Mouse (Mus musculus): Measurements from ENCODE around the gene Eaf1. TPM values are rescaled to one million over a fixed set of nuclear protein-coding genes. Genes with fewer than 3 reads are reported as not detected.
"Not testable (repeated sequence)": the region's sequence is repeated elsewhere in the genome, so short reads cannot be mapped to it uniquely, and the experiment has no call there.

The Eaf1 gene
- polyA plus RNA-seq (2015; fragmentation: Nextera tagmentation; extraction: Ambion mirVana), result 10.1 and 13.6 TPM in 2 replicates

DNA sequence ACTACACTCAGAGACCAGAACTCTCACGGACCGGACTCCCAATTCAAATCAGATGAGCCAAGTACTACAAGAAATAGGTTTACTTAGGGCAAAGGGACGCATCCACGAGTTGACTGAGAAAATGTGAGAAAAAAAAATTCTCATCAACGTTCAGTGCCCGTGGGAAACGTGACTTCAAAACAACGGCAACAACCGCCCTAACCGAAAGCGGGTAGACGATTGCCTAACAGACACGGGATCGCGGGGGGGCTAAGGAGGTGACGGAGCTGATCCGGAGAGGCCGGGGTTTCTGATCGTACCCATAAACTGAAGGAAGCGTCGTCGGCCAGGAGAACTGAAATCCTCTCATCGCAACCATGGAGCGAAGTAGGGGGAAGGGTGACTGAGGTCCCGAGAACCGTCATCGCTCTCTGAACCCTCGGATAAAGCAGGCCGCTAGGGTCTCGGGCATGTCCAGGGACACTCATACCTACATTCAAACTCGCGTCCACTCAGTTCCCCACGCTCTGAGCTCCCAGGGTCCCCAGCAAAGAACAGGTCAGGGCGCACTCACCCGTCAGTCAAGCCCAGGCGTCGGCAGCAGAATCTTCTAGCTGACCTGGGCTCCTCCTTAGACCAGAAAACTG, at the start of gene Eaf1:
Eaf1 (plus strand) TSS at position 51 of the 626 bp plus-strand sequence.
- Histone ChIP-seq H3K27ac (peak within 1 kb of the TSS; percentile 91), H3K4me1 (replicated peaks) (peaks cover 41% of the 10 kb centered on the region), H3K4me3 (peak within 1 kb of the TSS; percentile 89), H3K36me3 (peaks cover 32% of the 10 kb centered on the region), H3K9me3 (replicated peaks) (no peaks in the 10 kb centered on the region), H3K27me3 (no peaks in the 10 kb centered on the region), H3K9ac (peak within 1 kb of the TSS; percentile 96), H3K4me2 (peak within 1 kb of the TSS; percentile 75)
- under 1% methylated on average over 37 of the region's 37 CpGs for WGBS
- peak; percentile 50 for ATAC-seq (replicated peaks; ENCODE audit: insufficient number of reproducible peaks, insufficient read depth, low FRiP score, low read depth)

DNA sequence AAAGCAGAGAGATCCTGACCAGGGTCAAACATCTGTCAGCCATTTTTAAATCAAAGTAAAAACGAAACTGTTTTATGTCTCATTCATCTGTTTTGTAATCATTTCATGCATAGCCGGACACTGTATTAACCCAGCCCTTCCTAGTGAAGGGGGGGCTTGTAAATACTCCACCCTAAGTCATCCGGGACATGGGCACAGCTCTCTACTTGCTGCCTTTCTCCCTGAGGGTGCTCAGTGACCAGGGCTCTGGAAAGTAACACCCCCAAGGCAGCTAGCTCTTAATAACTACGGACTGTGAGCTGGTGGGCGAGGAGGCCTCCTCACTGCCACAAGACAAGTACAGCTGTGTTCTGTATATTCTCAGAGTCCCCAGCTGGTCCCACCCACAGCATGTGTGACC, 45.2 kb upstream of the Eaf1 start:
- Histone ChIP-seq H3K4me2 (no peak overlapping the region), H3K4me3 (no peak overlapping the region), H3K36me3 (no peaks in the 10 kb centered on the region), H3K27me3 (no peaks in the 10 kb centered on the region), H3K9me3 (replicated peaks) (no peaks in the 10 kb centered on the region), H3K27ac (0 out of 2 replicates have a peak overlapping the region, but pooled peaks have one; percentile 32), H3K9ac (no peak overlapping the region), H3K4me1 (replicated peaks) (no peaks in the 10 kb centered on the region; the same call in 1 of the 2 replicates)
- ATAC-seq (replicated peaks; ENCODE audit: insufficient number of reproducible peaks, insufficient read depth, low FRiP score, low read depth), result no peak
- 67% methylated on average over 5 of the region's 5 CpGs for WGBS

DNA sequence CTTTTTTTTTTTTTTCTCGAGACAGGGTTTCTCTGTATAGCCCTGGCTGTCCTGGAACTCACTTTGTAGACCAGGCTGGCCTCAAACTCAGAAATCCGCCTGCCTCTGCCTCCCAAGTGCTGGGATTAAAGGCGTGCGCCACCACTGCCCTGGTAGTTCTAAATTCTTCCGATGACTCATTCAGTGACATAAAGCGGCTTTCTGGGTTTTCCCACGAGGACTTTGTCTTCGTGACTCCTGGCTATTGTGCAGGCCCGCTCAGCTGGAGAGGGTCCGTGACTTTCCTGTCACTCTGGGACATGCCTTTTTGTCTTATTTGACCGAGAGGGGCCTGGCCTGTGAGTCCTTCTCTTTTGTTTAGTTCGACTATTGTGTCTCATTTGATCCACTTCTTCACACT, 40.3 kb upstream of the Eaf1 start:
- not testable (repeated sequence) for H3K9me3 ChIP-seq (replicated peaks); H3K4me3 ChIP-seq; H3K4me1 ChIP-seq (replicated peaks); H3K27ac ChIP-seq; H3K27me3 ChIP-seq; H3K9ac ChIP-seq; H3K4me2 ChIP-seq; H3K36me3 ChIP-seq; ATAC-seq (replicated peaks; ENCODE audit: insufficient number of reproducible peaks, insufficient read depth, low FRiP score, low read depth)
- WGBS, result 80% methylated on average over 12 of the region's 12 CpGs

DNA sequence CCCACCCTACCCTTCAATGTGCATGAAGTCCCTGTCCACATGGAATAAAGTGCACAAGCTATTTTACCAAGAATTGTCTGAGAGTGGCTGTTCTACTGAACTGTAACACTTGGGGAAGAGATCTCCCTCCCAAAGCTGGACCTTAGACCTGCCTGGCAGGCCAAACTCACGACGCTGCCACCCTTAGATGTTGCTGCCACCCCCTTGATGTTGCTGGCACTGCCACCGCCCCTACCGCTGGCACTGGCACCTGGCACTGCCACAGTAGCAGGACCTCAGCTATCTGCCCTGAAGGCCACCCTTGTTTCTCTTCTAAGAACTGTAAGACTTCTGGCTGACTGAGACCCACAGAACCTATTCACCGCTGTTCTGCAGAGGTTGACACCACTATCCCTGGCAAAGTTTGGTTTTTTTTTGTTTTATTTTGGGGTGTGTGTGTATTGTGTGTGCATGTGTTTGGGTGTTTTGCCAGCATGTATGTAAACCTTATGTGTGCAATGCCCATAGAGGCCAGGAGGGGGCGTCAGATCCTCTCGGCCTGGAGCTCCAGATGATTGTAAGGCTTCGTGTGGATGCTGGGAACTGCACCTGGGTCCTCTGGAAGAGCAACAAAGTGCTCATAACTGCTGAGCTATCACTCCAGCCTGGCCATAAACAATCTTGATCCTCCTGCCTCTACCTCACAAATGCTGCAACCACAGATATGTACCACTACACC, 39.2 kb upstream of the Eaf1 start:
- WGBS, result 83% methylated on average over 8 of the region's 8 CpGs

DNA sequence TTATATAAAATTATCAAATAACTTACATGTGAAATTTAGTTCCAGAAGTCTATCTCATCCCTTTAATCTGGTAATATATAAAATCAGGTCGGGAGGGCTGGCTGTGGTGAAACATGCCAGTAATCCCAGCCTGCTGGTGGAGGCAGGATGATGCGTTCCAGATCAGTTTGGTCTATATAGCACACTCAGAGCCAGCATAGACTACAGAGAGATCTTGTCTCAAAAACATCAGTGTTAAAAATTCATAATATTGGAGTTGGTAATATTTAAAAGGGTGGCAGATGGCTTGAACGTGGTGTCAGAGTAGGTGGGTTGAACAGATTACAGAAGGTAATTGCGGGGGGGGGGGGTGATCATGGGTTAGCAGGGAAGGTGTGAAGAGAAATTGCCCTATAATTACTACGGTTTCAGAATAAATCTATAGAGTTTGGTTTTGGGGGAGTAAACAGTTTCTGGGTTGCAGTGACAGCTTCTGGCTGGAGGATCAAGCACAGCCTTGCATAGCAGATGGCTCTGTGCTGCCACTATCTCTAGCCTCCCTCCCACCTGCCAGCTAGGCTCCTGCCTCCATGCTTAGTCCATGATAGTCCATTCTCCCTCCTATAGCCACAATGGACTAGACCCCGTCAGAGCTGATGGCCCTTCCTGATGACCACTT, 38.0 kb upstream of the Eaf1 start:
- no peak overlapping the region for H3K27ac ChIP-seq
- H3K36me3 ChIP-seq, result no peaks in the 10 kb centered on the region
- H3K4me2 ChIP-seq, result no peak overlapping the region
- no peaks in the 10 kb centered on the region for H3K27me3 ChIP-seq
- ATAC-seq (replicated peaks; ENCODE audit: insufficient number of reproducible peaks, insufficient read depth, low FRiP score, low read depth), result no peak
- no peak overlapping the region for H3K4me3 ChIP-seq
- H3K9me3 ChIP-seq (replicated peaks), result no peaks in the 10 kb centered on the region
- H3K4me1 ChIP-seq (replicated peaks), result no peaks in the 10 kb centered on the region
- 76% methylated on average over 6 of the region's 6 CpGs for WGBS
- H3K9ac ChIP-seq, result no peak overlapping the region

More for the DNA sequence above, 39.2 kb upstream of the Eaf1 start:
- Histone ChIP-seq H3K4me2 (no peak overlapping the region), H3K4me3 (no peak overlapping the region), H3K9ac (no peak overlapping the region), H3K27me3 (no peaks in the 10 kb centered on the region), H3K4me1 (replicated peaks) (no peaks in the 10 kb centered on the region), H3K36me3 (no peaks in the 10 kb centered on the region), H3K9me3 (replicated peaks) (no peaks in the 10 kb centered on the region), H3K27ac (no peak overlapping the region)
- ATAC-seq (replicated peaks; ENCODE audit: insufficient number of reproducible peaks, insufficient read depth, low FRiP score, low read depth), result no peak

DNA sequence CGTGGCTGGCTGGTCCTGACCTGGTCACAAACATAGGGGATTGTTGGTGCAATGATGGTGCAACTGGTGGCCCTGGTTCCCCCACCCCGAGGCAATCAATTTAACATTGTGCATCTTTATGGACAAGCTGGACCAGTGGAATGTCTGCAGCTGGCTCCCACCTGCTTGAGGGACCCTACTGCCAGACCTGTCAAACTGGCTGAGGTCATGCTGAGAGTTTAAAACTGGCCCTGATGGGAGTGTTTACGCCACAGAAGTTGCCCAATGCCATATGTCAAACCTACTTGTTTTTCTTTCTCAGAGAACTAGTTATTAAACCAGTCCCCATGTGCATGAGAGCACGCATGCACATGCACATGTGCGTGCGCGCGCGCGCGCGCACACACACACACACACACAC, 36.2 kb upstream of the Eaf1 start:
- Histone ChIP-seq H3K9ac (no peak overlapping the region), H3K4me1 (replicated peaks) (0 out of 2 replicates have a peak, but pooled peaks cover 3% of the 10 kb centered on the region), H3K27ac (no peak overlapping the region), H3K4me3 (no peak overlapping the region), H3K4me2 (no peak overlapping the region), H3K9me3 (replicated peaks) (no peaks in the 10 kb centered on the region), H3K36me3 (no peaks in the 10 kb centered on the region), H3K27me3 (no peaks in the 10 kb centered on the region)
- WGBS, result 89% methylated on average over 12 of the region's 12 CpGs
- no peak for ATAC-seq (replicated peaks; ENCODE audit: insufficient number of reproducible peaks, insufficient read depth, low FRiP score, low read depth)

DNA sequence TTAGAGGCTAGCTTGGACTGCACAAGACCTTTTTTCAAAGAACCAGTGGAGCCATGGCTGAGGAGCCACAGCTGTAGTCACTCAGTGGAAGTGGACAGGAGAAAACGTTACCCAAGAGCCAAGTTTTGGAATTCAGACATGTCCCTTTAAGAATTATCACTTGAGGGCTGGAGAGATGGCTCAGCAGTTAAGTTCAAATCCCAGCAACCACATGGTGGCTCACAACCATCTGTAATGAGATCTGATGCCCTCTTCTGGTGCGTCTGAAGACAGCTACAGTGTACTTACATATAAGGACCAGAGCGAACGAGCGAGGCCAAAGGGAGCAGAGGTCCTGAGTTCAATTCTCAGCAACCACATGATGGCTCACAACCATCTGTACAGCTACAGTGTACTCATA, 32.0 kb upstream of the Eaf1 start:
- not testable (repeated sequence) for H3K36me3 ChIP-seq; H3K4me3 ChIP-seq; H3K9ac ChIP-seq; ATAC-seq (replicated peaks; ENCODE audit: insufficient number of reproducible peaks, insufficient read depth, low FRiP score, low read depth); H3K9me3 ChIP-seq (replicated peaks); H3K27me3 ChIP-seq; H3K4me2 ChIP-seq; H3K27ac ChIP-seq; H3K4me1 ChIP-seq (replicated peaks)
- WGBS, result 83% methylated on average over 5 of the region's 5 CpGs

DNA sequence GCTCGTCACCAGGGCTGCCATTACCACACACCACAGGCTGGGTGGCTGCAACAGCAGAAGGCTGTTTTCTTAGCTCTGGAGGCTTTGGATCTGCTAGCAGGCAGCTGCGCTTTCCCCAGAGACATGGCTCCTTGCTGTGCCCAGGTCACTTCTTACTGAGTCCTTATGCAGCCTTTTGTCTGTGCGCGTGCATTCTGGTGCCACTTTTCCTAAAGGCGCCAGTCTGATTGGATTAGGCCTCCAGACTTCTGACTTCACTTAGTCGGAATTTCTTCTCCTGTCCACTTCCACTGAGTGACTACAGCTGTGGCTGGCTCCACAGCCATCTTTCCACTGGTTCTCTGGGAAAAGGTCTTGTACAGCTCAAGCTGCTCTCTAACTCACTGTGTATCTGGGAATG, 31.3 kb upstream of the Eaf1 start:
- Histone ChIP-seq H3K27ac (peak overlapping the region; percentile 67), H3K9ac (no peak overlapping the region), H3K4me3 (no peak overlapping the region), H3K36me3 (no peaks in the 10 kb centered on the region), H3K9me3 (replicated peaks) (no peaks in the 10 kb centered on the region), H3K27me3 (no peaks in the 10 kb centered on the region), H3K4me1 (replicated peaks) (0 out of 2 replicates have a peak, but pooled peaks cover 3% of the 10 kb centered on the region), H3K4me2 (no peak overlapping the region)
- 76% methylated on average over 6 of the region's 6 CpGs for WGBS
- peak; percentile 52; the same call in 1 of the 2 replicates for ATAC-seq (replicated peaks; ENCODE audit: insufficient number of reproducible peaks, insufficient read depth, low FRiP score, low read depth)

DNA sequence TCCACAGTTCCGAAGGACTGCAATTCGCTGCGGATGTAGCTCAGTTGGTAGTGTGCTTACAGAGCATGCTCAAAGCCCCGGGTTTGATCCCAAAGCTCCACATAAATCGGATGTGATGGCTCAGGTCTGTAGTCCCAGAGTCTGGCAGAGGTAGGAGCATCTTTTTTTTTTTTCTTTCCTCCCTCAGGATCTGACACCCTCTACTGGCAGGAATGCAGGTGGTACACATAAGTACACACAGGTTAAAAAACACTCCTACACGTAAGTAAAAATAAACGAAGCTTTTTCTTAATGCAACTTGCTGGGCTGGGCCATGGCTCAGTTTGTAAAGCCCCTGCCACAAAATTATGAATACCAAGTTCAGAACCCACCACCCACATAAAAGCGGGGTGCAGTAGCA, 30.0 kb upstream of the Eaf1 start:
- Histone ChIP-seq H3K27ac (no peak overlapping the region), H3K36me3 (no peaks in the 10 kb centered on the region), H3K27me3 (no peaks in the 10 kb centered on the region), H3K4me3 (no peak overlapping the region), H3K4me2 (no peak overlapping the region), H3K9me3 (replicated peaks) (no peaks in the 10 kb centered on the region), H3K4me1 (replicated peaks) (0 out of 2 replicates have a peak, but pooled peaks cover 3% of the 10 kb centered on the region), H3K9ac (no peak overlapping the region)
- WGBS, result 55% methylated on average over 8 of the region's 8 CpGs
- ATAC-seq (replicated peaks; ENCODE audit: insufficient number of reproducible peaks, insufficient read depth, low FRiP score, low read depth), result no peak

DNA sequence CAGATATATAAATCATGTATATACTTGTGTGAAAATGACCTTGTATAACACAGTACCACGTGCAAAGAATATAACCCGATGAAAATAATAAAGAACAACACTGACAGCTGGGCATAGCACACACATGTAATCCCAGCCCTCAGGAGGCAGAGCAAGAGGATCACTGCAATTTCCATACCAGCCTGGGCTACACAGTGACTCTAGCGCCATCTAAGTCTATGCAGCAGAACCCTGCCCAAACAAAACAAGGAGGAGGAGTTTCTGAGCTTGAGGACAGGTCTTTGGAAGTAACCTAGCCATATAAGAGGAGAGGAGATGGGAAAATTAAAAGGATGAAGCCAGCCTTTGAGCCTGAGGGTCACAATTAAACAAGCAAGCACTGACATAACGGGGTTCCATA, 24.5 kb upstream of the Eaf1 start:
- WGBS, result 67% methylated on average over 4 of the region's 4 CpGs
- H3K27me3 ChIP-seq, result no peaks in the 10 kb centered on the region
- no peak overlapping the region for H3K9ac ChIP-seq
- H3K36me3 ChIP-seq, result no peaks in the 10 kb centered on the region
- no peaks in the 10 kb centered on the region for H3K4me1 ChIP-seq (replicated peaks)
- no peak overlapping the region for H3K4me2 ChIP-seq
- H3K27ac ChIP-seq, result no peak overlapping the region
- ATAC-seq (replicated peaks; ENCODE audit: insufficient number of reproducible peaks, insufficient read depth, low FRiP score, low read depth), result no peak
- no peaks in the 10 kb centered on the region for H3K9me3 ChIP-seq (replicated peaks)
- H3K4me3 ChIP-seq, result no peak overlapping the region

DNA sequence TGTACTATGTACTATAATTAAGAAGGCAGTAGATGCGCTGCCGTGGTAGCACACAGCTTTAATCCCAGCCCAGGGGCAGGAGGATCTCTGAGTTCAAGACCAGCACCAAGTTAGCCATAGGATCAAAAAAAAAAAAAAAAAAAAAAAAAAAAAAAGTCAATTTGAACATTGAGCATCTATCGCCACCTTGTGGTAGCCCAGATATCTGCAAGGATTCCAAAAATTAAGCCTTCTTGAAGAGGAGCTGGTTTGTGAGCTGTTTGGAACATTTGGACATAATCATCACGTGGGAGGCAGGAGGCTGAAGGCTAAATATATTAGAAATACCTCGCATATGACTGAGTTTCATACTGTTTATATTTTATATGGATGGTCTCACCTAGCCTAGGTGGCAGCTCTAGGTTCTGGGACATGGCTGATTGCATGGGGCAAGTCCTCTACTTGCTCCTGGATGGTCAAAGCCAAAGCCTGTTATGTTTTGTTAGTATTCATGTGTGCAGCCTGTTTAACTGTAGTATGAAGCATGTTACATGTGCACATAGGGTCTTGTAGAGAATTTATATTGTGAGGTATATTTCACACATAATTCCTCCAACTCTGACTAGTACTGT, 21.6 kb upstream of the Eaf1 start:
- Histone ChIP-seq H3K9ac (no peak overlapping the region), H3K4me1 (replicated peaks) (no peaks in the 10 kb centered on the region), H3K27me3 (no peaks in the 10 kb centered on the region), H3K4me3 (no peak overlapping the region), H3K36me3 (no peaks in the 10 kb centered on the region), H3K9me3 (replicated peaks) (no peaks in the 10 kb centered on the region), H3K27ac (no peak overlapping the region), H3K4me2 (no peak overlapping the region)
- ATAC-seq (replicated peaks; ENCODE audit: insufficient number of reproducible peaks, insufficient read depth, low FRiP score, low read depth), result no peak
- WGBS, result 7% methylated on average over 5 of the region's 5 CpGs

All from heart, embryonic 15.5 days (tissue).